Mouse (Mus musculus) right cerebral cortex, postnatal 4 days (tissue): ENCODE data around the gene Mgmt.
A peak's percentile ranks its signal among the peaks of the same experiment; 100 is the strongest.

Experiments
- DNase-seq: peaks from one replicate; pipeline ENCODE4 v3.0.0-alpha.2; 2022

Gene Mgmt

DNA sequence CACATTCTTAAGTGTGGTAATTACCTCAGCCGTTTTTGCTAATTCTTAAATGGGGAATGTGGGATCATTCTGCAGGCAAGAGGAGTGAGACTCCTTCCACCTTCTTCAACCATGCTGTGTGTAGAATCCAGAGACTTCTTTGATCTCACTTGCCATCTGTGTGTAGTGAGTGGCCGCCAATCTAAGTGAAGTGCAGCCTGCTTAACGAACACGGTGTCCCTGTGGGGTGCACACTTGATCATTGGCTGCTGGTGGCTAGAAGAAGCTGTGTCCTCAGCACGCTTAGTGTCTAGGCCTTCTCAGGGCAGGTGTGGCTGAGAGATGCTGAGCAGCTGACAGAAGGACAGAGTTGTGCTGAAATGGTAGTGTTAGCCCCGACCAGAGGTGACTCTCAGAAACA lies 113.9 kb downstream of the Mgmt start:
- DNase-seq = no peak

DNA sequence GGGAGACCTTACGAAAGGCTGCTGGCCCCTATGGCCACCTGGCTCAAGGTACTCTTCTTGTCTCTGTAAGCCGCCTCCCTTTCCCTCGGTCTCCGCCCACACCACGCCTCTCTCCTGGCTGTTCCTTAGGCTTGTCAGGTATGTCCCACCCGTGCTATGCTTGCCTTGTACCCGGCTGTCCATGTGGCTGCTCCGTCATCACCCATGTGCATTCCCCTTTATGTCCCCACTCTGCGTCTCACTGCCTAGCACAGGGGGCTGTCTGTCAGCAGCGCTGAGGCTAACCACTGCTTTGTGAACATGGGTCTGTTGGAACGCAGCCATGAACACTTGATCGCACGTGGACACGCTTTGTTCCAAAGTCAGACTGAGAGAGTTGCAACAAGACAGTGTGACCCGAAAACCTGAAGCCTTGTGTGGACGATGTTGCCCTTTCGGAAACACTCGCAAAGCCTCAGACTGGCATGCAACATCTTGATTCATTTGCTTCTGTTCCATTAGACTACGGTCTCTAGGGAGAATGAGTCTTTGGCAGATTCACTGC lies 115.4 kb downstream of the Mgmt start:
- DNase-seq = no peak

DNA sequence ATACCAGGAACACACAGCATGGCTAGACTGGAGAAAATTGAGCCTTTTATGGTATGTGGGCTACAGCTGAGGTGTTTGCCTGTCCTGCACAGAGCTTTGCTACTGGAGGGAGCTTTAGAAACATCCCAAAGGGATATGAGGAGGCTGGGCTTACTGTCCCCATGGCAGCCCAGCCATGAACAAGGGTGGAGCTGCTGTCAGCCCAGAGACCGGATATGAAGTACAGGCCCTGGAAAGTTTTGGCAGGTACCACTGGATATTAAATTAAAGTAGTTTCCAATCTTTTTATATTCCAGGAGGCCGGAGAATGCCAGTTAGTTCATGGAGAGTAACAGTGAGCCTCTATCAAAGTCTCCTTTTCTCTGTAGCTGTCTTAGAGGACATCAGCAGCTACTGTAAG lies 116.0 kb downstream of the Mgmt start:
- DNase-seq = no peak

DNA sequence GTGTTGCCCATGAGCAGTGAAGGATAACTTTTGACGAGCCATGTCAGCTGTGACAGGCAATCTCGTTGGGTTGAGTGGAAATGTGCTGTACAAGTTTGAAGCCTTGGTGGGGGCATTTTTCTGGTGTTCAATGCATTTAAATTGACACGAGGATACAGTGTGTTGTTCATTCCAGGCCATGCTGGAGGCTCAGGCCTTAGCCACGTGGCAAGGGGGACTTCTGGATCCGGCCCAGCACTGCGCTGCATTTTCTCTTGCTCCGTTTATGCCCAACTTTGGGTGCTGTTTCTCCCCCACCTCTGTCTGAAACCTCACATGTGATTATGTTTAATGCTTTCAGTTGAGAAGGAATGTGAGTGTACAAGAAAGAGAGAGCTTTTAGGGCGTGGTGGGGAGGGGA lies 118.3 kb downstream of the Mgmt start:
- no peak for DNase-seq

DNA sequence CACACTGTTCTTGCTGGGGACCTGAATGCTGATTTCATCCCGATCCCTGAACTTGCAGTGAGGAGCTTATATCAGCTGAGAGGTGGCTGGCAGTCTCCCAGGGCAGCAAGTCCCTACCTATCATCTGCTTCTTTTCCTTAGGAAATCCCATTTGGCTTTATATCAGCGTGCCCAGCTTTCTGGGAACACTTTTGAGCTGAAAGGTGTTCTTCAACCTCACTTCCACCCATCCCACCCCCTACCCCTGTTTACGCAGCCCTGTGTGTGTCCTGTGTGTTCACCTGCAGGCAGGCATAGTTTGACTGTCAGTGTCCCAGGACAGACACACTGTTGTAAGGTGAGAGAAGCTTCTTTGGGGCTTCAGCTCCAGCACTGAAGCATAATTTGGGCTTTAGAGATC lies 119.0 kb downstream of the Mgmt start:
- no peak for DNase-seq

DNA sequence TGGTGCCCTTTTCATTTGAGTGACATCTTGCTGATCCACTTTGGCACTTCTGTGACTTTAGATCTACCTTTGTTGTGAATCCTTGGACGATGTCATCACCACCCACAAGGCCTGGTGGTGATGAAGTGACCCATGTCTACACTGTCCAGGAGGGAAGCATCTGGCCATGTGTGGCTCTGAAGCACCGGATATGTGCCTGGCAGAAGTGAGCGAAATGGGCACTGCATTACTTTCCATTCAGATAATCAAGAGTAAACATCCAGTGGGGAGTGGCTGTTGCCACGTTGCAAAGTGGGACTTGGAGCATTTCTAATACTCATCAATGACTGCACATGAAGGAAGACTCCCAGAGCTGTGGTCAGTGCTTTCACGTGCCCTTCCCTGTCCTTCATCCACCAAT lies 124.2 kb downstream of the Mgmt start:
- no peak for DNase-seq

DNA sequence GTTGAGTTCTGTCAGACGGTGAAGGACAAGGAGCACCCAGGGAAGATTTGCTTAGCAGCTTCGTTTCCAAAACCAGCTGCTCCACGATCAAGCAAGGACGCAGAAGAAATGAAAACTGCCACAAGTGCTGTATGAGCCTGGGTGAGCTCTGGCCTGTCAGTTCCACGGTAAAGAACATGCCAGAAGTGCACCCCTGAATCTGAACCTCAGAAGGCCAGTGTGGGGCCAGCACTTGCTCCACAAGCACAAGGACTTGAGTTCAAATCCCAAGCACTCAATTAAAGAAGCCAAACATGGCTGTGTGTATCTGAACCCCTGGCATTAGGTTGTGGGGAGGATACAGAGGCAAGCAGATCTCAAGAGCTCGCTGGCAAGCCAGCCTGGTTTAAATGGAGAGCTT lies 125.8 kb downstream of the Mgmt start:
- DNase-seq = no peak

DNA sequence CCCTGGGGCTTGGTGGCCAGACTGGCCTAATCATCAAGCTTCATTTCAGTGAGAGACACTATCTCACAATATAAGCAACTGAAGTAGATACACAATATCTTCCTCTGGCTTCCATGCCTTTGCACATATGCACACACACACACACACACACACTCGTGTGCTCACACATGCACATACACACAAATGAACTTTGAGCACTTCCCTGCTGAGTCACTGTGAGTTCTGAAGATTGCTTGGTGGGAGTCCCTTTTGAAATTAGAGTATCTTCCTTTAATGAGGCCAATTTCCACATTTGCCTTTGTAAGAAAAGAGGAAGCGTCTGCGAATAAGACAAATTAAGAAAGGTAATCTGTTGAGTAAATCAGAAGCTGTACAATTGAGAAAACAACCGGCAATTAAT lies 136.4 kb downstream of the Mgmt start:
- DNase-seq = no peak

DNA sequence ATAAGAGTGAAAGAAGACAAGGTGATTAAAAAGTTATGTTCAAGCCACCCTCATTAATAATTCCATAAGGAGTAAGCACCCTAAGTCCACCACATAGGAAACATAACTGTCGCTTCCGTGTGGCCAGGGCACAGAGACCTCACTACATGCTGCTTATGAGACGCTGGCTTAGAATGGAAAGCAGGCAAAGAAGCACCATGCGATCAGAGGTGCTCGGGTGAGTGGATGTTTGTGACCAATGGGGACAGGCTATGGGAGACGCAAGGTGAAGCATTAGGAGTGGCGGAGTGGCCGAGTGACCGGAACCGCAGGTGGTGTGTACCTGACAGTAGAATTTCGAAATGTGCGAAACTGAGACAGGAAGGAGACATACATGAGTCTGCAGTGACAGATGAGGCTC lies 138.8 kb downstream of the Mgmt start:
- DNase-seq = no peak

DNA sequence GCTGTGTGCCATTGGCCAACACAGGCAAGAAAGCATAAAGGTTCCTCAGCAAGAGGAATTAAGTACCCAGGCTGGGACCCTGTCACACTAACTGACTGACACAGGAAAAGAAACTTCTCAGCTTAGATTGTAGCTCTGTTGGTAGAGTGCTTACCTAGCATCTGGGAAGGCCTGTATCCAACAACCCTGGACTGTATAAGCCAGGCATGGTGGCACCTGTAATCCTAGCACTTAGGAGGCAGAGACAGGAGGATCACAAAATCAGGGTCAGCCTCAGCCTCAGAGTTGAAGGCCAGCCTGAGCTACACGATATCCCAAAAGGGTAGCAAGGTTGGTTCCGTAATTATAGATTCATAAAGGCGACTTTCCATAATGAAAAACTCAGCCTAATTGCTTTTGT lies 140.6 kb downstream of the Mgmt start:
- DNase-seq = no peak

DNA sequence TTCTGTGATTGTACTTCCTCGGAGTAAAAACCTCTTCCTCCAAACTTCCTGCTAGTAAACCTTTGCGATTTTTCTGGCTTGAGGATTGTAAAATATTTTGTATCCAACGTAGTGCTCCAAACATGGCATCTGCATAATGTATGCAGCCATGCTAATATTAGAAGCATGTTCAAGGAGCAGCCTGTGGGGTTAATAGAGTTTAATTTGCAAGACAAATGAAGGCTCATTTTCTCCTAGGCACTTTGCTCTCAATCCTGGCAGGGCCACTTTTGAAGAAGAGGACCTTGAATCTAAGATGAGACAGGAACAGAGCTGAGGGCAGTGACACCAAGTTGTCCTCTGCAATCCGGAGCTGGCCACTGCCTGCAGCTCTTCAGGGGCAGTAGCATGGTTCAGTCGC lies 141.5 kb downstream of the Mgmt start:
- no peak for DNase-seq

DNA sequence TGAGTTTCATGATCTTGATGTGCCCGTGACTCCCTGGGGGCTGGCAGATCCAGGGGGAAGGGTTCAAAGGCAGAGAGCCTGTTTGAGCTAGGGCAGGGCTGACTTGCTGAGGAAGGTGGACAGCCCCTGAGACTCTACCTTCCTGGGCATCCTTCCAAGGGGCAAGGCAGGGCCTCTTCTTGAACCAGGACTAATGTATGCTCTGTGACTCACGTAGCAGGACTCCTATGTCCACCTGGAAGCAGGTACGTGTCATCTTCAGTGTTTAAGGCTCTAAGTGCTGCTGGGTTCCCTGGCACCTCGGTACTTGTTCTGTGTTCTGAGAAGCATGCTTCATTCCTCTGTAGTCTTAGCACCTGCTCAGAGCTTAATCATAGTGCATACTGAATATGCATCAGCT lies 143.1 kb downstream of the Mgmt start:
- no peak for DNase-seq

DNA sequence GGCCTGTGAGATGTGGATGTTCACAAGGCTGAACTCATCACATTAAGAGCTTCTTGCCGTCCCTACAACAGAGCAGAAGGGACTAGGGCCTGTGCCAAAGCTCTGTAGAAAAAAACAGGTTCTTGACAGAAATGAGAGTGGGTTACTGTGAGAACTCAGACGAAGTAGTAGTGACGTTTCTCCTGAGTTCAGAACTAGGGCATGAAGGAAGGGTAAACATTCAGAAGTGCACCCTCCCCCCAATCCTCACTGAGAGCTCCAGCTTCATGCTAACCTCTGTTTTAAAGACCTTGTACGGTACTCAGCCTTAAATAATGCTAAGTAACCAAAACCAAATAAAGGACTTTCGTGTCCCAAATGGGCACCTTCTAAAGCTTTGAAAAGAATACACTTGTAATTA lies 143.5 kb downstream of the Mgmt start:
- DNase-seq = no peak

DNA sequence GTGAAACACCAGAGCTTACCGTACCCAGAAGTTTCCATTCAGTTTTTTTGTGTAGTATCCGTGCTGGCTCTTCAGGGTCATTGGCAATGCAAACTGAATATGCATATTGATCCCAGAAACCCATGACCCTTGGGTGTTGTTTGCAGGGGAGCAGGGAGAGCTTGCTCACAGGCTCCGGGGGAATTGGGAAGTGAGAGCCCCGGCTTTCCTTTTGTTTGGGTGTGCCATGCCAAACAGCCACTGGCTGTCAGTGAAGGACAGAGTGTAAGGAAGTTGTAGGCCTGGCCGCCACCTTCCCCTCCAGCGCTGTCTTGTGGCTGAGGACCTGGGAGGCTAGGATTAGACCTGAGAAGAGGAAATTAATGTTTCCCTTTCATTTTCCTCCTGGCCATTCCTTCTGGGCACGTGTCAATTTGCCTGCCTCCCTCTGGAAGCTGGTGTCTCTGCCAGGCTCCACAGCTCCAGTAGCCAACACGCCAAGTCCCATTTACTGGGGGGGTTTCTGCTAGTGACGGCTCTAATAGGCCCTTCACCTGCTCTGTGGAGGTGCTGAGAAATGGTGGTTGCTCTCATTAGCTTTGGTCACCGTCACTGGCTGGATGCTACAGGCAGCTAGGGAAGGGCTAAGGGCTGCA lies 144.0 kb downstream of the Mgmt start:
- DNase-seq = no peak

DNA sequence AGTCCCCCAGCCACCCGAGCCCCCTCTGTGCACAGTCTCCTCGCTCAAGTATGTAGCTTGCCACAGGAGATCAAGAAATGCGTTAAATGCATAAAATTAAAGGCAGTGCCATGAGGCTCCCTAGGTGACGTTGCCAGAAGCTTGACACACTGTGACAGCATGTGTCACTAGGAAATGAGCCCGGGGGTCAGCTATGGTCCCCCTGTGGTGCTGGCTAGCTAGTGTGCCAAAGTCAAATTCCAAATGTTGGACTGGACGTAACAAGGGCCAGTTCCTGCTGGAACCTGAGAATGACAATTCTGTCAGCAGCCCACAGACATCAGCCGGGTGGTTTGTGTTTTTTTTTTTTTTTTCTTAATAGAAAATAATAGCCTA lies 144.5 kb downstream of the Mgmt start:
- DNase-seq = no peak

DNA sequence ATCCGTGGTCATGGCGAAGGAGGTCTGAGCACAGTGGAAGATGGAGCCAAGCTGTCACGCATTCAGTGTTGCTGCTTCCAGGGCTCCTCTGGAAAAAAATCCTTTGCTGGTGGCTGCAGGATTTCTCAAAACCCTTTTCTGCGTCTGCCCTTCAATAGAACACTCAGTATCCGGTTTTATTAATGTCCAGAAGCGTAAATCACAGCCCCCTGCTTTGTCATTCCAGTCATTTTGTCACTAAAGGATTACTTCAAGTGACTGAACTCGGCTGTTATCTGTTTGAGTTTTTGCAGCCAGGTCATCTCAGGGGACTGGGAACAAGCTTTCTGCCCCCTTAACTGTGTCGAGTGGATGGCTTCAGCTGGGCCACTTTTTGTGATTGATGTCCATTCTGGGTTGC lies 146.2 kb downstream of the Mgmt start:
- no peak for DNase-seq

DNA sequence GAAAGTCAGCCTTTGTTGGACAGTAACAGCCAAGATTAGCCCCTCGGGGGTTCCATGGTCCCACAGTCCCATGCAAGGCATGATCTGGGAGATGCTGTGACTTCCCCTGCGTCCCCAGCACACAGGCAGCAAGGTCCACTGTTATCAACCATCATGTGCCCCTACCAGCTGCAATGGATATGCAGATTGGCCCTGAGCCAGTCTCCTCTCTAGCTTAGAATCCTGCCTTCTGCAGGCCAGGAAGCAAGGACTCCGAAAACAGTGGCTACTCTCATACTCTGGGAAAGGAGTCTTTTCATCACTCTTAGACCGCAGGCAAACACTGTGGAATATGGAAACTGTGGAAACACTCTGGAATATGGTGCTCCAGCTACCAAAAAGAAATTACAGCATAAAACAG lies 152.5 kb downstream of the Mgmt start:
- DNase-seq = no peak

DNA sequence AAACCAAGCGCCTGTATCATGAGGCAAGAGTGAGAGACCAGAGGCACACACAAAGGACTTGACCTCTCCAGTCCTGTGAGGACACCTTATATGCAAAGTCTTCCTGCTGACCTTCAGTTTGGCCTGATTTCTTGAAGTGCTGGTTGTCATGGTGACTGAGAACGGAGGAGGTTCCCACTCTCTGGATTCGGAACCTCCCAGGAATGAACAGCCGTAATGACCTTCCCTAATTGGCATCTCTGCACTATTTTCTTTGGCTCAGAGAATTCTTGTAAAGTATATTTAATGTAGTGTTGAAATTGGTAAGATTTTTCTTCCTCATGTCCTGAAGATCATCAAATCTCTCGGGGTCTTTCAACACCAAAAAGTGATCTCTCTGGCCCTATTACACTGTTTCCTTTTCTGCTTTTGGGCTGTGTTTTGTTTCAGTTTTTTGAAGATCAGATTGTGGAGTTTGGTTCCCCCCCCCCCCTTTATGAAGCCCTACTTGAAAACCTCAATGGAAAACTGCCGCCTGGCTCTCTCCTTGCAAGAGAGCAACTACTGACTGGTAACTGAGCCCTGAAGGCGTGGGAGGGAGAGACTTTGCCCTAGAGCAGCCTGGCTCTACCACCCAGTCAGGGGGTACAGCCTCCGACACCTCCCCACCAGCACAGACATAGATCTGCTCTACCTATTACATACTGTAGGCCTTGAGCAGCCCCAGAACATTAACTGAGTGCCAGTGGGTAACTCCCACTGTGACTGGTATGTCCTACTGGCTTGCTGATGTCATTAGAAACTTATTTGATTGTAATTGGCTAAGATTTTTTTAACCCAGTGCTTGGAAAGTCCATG lies 153.9 kb downstream of the Mgmt start:
- DNase-seq = no peak

DNA sequence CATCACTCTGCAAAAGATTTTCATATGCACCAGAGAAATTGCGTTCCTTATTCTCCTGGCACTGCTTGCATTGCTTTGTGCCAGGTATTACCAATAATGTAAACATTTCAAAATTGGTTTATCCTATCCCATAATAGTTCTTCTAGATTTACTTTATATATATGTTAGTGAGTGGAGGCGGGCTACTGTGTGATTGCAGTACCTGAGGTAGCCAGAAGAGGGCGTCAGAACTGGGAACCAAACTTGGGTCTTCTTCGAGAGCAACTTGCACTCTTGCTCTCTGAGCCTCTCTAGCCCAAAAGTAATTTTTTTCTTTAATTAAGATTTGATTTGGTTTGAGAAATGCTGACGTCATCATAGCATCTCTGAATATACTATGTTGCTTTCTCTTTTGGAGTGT lies 159.9 kb downstream of the Mgmt start:
- no peak for DNase-seq

DNA sequence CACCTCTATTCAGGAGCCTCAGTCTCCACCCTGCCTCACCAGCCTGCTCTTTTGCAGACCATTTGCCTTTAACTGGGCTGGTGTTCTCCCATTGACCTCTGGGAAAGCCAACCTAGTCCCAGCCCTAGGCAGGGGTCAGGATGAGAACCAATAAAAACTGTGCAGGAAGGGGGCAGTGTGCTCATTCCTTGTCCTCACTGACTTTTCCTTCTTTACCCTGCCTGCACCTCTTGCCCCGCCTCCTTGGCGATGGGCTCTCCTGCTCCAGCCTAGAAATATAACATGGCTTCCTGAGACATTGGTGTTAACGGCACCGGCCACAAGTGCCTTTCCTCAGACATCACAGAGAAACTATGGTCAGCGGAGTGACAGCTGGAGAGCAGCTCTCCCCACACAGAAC lies 161.7 kb downstream of the Mgmt start:
- no peak for DNase-seq

DNA sequence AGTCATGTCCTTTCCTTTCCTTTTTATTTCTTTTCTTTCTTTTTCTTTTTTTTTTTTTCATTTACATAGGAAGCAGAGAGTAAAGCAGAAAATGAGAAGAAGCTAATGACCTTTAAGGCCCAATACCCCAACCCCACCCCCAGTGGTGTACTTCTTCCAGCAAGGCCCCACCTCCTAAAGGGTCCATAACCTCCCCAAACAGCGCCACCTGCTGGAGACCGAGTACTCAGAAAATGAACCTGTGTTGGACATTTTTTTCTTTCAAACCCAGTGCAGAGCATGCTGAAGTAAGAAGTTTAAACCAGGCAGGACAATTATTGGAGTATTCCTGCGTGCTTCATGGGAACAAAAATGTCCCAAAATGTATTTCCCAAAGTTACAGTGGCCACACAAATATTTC lies 166.1 kb downstream of the Mgmt start:
- DNase-seq = peak; percentile 41

DNA sequence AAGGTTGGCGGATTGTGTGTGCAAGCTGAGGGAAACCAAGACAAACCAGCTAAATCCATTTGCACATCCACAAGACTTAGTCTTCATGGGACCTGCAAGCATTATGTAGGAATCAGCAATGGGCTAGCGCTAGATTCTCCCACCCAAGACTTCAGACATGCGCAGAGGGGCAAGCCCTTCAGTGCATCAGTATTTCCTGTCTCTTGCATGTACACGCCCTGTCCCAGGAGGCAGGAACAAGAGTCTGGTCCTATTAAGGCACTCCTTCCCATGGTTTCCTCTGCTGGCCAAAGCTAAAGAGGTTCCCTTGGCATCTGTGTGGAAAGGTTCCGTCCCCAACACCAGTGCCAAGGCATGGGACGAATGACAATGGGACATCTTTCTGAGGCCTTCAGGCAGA lies 166.7 kb downstream of the Mgmt start:
- no peak for DNase-seq

DNA sequence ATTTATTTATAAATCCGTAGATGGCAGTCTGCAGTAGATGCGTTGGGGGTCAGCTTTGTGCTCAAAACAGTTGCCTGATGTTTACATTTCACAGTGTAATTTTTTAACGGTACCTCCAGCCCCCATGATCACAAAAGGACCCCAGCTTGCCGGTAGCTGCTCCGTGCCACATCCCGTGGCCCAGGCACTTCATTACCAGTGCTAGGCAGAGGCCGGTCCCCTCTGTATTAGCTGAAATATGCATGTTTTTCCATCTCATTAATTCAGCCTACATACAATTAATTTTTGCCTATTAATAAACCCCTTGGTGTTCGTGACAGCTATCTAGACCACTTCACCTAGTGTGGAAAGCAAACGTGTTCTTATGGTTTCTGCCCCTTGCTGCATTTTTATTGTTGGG lies 169.8 kb downstream of the Mgmt start:
- no peak for DNase-seq

DNA sequence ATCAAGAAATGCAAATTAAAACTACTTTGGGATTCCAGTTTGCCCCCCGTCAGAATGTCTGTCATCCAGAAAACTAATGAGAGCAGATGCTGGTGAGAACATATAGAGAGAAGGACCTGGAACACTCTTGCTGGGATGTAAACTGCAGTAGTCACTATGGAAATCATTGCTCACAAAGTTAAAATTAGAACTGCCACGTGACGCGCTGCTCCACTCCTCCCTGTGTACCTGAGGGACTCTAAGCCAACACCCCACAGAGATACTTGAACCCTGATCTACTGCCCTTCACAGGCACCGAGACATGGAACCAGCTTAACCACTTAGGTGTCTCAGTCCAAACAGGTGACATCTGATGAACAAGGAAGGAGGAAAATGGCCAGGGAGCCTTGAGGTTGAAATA lies 171.0 kb downstream of the Mgmt start:
- DNase-seq = no peak

DNA sequence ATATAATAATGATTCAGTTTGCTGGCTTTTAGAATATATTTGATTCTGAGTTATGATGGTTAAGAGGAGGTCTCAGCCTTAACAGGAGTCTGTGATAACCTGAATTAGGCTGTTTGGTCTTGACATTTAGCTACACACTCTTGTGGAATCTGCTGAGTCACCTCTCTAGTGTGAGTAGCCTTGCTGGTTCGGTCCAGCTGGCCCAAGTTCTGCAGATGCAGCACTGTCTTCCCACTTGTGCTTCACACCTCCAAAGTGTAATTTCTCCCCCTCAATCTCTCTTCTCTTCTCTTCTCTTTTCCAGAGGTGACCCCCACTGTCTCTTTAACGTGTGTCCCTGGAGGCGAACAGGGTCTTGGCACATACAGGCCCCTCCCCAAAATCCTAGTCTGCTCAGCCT lies 171.8 kb downstream of the Mgmt start:
- no peak for DNase-seq
